Mouse (Mus musculus) megakaryocyte-erythroid progenitor cell, adult 5-6 weeks (primary cell): ENCODE measurements around the gene Narfl. TPM values are rescaled to one million over a fixed set of nuclear protein-coding genes. Genes with fewer than 3 reads are reported as not detected.
"Not testable (repeated sequence)": the region's sequence is repeated elsewhere in the genome, so short reads cannot be mapped to it uniquely, and the experiment has no call there.

Experiments
- ATAC-seq: replicated peaks from 2 replicates; pipeline ENCODE4 v1.8.0; 2016; ENCODE audit warnings: mild to moderate bottlenecking, inconsistent platforms; ENCODE audit not compliant: severe bottlenecking, poor library complexity, low FRiP score, low TSS enrichment
- total RNA-seq, 2 experiments: library from RNA; stranded (forward) in 1 of 2; stranded (reverse) in 1 of 2; fragments of 200-1000, 215-1000 nt in 1 of 2; fragments of >200 nt in 1 of 2; fragmentation: Nextera tagmentation in 1 of 2; gene quantifications; 2 replicates each; pipeline ENCODE4 v1.2.3; 2014 to 2017

The Narfl gene
- total RNA-seq, 2 experiments from 2014 or later, result 20.4 to 23.8 TPM

DNA sequence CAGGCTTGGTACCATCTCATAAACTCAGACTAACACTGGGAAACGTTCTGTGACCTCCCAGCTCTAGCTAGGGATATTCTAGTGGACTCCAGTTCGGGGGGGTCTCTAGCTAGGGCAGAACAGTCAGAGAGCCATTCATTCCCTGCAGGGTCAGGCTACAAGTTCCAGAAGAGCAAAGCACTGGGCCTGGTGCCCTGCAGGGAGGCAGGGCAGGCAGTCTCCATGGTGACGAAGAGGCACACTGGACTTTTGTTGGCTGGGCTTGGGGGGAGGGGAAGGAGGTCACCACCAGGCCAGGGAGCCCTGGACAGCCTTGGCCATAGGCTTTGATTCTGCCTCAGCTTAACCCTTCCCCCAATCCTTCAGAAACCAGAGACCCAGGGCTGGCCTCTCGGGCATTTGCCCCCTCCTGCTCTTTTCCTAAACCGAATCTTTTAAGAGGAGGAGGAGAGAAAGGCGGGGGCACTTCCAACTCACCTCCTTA is 22.1 kb downstream of the Narfl start, which contains the start of gene AC134908.4:
Gene AC134908.4 (minus strand): TSS at position 51 of the 484 bp plus-strand sequence.
- ATAC-seq, result no peak

- no peak for ATAC-seq
Measured at GRCm38 (mm10) chr17:25796211-25796771, 22.7 kb downstream of the Narfl start.

- peak; percentile 62 for ATAC-seq
Measured at GRCm38 (mm10) chr17:25796951-25797369, 23.4 kb downstream of the Narfl start, which contains the start of gene Metrn. TSS of gene Metrn (minus strand) at chr17:25797136.

DNA sequence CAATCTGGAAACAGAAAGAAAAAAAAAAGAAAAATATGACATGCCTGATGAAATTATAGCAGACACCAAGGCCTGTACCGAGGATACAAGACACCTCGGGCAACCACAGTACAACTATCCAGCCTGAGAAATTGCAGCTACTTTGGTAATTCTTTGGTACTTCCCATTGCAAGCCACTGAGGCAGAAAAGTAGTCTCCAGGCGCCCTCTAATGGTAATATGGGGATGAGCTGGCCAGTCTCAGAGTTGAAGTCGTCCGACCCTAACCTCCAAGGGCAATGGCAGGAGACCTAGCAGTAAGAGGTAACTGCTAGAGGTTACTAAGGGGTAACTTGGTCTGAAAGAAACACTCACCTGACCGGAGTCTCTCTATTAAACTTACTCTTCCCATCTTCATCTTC is 27.5 kb downstream of the Narfl start:
- ATAC-seq, result peak; percentile 71

DNA sequence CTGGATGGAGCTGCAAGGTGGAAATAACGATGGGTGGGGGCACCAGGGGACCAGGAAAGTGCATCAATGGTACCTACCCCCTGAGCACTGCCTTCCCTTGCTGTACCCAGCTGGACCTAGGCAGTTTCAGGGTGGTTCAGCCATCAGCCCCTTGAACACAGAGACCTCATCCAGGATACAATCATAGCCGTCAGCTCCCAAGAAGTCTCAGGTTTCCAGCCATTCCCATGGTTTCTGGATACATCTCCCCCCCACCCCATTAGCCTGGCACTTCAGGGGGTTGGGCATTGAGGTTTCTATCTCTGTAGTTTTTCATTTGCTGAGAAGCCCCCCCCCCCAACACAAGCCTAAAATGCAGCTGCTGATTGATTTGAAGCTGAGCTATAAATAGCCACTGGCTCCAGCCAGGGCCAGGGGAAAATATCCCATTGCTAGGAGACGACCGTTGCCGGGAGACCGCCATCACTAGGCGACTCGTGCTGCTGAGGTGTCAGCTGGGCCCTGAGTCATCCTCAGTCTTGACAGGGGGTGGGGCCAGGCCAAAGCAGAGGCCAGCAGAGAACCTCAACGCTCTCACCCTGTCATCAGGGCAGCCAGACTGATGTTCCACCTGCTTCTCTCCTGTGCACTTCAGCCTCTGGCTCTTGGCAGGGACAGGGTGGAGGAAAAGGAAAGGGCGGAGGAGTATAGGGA is 29.4 kb downstream of the Narfl start:
- no peak for ATAC-seq

- ATAC-seq, result no peak
Measured at GRCm38 (mm10) chr17:25806507-25806906, 32.9 kb downstream of the Narfl start.

DNA sequence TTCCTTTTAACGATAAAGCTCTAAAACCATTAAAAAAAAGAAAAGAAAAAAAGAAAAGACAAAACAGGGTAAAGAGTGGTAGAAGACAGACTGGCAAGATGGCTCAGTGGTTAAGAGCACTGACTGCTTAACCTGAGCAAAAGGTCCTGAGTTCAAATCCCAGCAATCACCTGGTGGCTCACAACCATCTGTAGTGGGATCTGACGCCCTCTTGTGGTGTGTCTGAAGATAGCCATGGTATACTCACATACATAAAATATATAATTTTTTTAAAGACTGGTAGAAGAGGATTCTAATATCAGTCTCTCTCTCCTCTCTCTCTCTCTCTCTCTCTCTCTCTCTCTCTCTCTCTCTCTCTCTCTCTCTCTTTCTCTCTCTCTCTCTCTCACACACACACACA is 33.9 kb downstream of the Narfl start:
- ATAC-seq, result not testable (repeated sequence)

DNA sequence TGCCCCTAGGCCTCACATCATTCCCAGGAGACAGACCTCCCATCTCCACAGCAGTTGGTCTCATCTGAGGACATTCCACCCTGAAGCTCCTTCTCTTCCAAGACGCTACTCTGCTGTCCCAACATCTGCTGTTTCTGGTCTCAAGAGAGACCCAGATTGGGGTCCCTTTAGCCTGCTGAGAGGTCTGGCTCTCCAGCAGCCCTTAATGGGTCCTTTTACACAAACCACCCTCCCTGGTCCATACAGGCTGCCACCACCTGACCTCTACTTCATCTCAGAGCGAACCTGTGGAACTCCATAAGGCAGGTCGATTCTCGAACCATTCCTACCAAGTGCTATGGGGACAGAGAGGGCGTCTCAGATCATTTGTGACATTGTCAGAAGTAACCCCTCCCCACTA is 34.5 kb downstream of the Narfl start:
- no peak for ATAC-seq

DNA sequence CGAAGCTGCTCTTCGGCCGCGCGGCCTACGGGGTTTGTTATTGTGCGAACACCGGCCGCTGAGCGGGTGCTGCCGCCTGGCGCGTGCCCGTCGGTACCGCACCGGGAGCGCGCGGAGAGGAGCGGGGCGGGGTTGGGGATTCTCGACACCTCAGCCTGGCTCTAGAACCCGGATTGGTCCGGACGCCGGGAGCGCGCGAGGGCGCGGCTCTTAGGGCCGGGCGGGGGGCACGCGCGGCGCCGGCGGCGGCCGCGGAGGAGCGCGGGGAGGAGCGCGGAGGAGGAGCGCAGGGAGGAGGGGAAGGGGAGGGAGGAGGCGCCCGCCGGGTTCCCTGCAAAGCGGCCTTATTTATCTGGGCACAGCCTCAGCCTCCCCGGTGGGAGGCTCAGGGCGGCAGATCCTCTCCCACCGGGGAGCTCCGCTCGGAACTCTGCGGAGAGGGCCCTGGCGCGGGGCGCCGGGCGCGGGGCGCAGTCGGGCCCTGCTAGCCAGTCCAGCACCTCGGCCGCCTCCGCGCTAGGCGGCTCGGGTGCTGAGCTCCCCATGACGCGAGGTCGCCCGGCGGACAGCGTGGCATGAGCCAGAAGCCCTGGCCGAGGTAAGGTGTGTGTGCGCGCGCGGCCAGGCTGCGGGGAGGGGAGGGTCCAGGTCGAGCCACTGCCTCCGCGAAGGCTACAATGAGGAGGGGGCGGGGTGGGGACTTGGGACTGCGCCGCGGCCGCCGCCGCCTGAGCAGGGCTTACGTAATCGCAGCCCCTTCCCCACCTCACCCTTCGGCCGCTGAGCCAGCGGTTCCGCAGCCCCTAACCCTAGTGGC is 35.4 kb downstream of the Narfl start, which contains the start of gene Fbxl16:
Gene Fbxl16 (plus strand): TSS at position 297 of the 817 bp plus-strand sequence.
- ATAC-seq, result no peak

DNA sequence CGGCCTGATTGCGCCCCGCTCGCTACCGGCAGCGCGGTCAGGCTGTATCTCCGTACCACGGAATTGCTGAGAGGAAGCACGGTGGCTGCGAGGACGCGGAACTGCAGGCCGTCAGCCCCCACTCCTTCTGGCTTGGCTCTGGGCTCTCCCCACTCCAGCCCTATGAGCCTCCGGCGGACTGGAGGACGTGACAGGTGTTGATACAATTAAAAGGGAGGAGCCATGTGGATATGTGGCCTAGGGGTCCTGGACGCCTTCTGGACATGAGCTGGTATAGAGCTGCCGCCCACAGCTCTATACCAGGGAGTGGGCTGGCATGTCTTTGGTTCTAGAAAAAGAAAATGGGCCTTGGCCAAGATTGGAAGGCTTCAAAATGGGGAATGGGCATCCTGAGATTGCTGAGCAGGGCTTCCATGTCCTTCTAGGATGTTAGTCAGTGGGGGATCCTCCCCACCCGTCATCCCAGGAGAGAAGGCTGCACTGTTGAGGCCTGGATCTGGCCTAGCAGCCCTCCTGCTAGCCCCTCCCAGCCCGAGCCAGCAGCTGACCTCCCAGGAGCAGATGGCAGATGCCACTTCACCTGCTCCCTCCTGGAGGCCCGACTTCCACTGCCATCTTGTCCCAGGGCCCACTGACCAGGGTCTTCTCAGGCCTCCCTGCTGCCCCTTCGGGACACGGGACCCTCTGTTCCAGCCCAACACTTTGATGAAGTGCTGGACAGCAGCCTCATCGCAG is 36.2 kb downstream of the Narfl start:
- no peak for ATAC-seq

- no peak for ATAC-seq
Measured at GRCm38 (mm10) chr17:25810890-25811289, 37.3 kb downstream of the Narfl start.

DNA sequence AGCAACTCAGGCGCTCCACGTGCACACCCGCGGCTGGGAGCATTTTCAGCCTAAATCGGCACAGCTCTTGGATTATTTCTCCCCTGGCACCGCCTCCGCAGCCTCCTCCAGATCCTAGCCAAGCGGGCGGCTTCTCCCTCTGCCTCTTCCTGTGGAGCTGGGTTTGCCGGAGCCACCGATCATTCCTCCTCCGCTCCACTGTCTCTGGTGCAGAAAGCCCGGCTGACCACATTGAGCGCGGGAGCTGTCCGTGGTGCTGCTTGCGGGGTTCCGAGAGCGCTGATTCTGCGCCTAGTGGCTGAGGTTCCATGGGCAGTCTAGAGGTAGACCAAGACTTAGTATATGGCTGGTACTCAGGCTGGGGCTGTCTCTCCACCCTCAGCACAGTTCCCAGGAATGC is 39.9 kb downstream of the Narfl start:
- ATAC-seq, result peak; percentile 69

DNA sequence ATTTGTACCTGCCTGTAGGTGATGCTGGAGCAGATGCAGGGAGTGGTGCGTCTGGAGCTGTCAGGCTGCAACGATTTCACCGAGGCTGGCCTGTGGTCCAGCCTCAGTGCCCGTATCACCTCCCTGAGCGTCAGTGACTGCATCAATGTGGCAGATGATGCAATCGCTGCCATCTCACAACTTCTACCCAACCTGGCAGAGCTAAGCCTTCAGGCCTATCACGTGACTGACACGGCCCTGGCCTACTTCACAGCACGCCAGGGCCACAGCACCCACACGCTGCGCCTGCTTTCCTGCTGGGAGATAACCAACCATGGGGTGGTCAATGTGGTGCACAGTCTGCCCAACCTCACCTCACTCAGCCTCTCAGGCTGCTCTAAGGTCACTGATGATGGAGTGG is 44.1 kb downstream of the Narfl start:
- ATAC-seq, result no peak

DNA sequence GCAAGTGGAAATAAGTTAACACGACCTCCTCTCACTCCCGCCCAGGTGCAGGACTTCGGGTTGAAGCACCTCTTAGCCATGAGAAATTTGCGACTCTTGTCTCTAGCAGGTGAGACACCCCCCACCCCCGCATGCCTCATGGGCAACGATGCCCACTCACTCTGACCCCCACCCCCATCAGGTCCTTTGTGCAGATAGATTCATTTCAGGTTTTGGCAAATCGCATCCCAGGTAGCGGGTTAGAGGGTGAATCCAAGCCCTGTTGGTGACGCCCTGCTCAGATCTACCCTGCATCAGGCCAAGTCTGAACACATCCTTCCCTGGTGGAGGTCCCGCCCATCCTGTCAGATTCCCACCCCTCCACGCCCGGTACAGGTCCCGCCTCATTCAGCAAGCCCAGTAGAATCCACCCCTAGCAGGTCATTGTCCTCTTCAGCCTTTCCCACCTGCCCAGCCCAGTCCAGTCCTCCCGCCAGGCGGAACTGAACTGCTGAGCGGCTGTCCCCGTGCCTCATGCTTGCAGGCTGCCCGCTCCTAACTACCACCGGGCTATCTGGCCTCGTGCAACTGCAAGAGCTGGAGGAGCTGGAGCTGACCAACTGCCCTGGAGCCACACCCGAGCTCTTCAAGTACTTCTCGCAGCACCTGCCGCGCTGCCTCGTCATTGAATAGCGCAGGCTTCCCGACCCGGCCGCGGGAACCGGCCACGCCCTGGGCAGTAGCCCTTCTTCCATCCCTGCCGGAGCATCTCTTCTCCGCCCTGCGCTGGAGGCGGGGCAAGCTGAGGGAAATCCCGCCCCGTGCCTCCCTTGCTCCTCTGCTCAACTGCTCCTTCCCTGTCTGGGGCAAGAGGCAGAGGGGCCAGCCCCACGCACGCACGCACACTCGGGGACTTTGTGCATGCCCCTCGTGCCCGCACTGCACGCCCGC is 45.5 kb downstream of the Narfl start:
- ATAC-seq, result 0 out of 2 replicates have a peak, but pooled peaks have one; percentile 23

DNA sequence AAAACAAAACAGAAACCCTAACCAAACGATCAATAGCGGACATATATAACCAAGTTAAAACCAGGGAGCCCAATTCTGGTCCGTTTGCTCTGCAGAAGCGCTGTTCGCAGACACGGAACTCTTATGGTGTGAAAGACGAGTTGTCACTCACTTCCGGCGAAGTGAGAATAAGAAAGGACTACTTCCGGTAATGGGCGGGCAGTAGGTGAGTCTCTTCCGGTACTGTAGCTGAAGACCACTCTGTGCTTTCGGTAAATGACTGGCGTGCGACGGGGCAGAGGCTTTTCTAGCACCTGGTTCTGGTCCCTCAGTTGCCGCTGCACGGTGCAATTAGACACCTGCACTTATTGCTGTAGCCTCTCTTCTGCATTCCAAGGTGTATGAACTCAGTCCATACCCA is 49.9 kb downstream of the Narfl start, which contains the start of gene Wdr24:
Gene Wdr24 (plus strand): TSS at position 176 of the 400 bp plus-strand sequence.
- peak; percentile 72 for ATAC-seq

GRCm38 (mm10) chr17:25824362-25825142 is 51.0 kb downstream of the Narfl start:
- ATAC-seq, result no peak

DNA sequence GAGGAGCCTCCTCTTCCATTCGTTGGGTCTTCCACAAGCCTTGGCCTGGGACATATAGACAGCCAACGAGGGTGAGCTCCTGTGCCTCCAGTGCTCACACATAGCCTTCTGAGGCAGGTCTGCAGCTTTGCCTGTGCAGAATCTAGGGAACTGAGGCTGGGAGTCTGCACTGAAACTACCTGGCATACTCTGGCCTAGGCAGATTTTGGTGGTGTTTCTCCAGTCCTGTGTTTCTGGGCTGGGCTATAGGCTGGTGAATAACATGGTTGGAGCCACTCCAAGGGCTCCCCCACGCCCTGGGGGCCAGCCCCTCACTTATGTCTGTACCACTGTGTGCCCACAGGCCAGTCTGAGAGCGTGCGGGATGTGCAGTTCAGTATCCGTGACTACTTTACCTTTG is 51.7 kb downstream of the Narfl start:
- no peak for ATAC-seq
